Mouse (Mus musculus): ENCODE results near the gene Prmt3.

DNA sequence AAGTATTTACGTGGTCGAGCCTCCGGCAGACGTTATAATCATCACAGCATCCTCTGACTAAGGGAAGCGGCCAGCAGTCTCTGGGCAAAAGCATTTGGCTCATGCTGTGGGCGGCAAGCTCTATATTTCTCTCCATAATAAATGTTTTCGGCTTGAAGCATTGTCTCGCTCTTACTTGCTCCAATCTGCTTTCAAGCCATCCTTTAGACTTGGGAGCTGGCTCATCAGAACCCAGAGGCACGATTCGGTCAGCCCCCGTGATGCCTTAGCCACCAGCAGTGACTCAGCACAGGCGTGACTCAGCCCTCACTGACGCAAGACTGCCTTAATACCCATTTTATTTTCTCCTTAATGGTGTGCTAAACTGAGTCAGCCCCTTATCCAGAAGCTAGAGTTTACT, 15.5 kb upstream of the Prmt3 start:
- TF ChIP-seq GATA1 (IDR thresholded peaks at IDR 0.05; ENCODE audit: low read length) (no peak), TAL1 (IDR thresholded peaks at IDR 0.05; ENCODE audit: low read length) (no peak)
